Mouse (Mus musculus): ENCODE results near the gene Ntn1.

Gene Ntn1

DNA sequence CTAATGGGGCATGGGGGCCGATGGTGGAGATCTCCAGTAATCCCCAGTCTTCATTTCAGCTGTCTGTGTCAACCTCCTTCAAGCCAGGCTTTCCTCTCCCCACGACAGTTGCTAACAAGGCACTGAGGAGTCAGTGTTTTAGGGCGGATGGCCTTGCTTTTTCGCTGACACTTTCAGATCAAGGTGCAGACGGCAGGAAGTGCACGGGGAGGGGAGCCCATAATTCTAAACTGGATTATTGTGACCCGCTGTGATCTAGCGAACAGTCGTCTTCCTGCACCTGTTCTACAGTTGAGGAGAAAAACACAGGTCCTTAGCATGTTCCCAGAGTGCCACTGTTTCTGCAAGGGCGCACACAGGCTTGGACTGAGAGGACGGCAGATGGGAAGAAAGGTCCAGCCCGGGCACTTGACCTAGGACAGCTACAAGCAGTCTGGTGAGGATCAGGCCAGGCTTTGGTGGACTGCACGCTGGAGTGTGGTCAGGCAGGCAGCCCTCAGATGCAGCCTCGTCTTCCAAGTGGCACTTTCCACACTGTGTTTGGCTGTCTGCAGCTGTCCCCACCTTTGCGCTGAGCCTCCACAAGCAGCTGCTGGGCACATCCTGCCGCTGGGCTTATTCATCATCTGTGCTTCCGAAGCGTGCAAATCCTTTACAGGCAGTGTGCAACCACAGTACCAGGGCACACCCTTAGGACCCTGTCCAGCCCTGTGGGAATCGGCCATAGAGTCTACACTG lies 129.7 kb downstream of the Ntn1 start:
- DNase-seq (ENCODE audit: low spot score in 2 of 2): no peak

DNA sequence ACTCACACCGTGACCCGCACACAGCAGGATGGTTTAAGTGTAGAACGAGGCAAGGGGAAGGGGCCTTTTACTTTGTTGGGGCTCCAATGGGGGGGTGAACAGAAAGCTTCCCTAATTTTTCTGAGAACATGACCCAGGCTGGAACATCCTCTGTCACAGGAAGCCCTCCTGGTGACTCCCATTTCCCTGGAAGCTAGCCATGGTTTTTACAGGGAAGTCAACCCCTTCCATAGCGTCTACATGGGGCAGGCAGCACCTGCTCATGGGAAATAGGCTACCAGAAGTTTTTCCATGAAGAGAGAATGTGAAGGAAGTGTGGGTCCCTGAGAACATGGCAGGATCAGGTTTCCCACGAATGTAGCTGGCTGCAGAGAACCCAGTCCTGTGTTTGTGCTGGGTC lies 136.3 kb downstream of the Ntn1 start:
- no peak for DNase-seq (ENCODE audit: low spot score in 2 of 2)

DNA sequence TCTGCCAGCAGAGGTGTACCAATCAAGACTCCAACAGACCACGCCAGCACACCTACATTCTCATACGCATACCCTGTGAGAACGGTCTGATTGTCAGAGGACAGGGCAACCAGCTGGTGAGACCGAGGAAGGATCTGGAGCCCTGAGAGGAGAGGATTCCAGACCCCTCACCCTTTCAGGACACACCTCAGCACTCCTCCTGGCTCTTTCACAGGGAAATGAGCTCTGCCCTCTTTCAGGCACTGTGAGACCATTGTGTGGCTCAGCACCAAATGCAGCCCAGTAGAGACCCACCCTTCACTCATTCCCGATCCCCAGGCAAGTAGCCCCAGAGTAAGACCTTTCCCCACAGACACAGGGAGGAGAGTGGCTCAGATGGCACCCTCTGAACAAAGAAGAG lies 137.5 kb downstream of the Ntn1 start:
- no peak for DNase-seq (ENCODE audit: low spot score in 2 of 2)

GRCm38 (mm10) chr11:68261162-68261892 lies 139.3 kb downstream of the Ntn1 start:
- DNase-seq (ENCODE audit: low spot score in 2 of 2): no peak

- DNase-seq (ENCODE audit: low spot score in 2 of 2): no peak
Measured at GRCm38 (mm10) chr11:68260399-68260798, 140.2 kb downstream of the Ntn1 start.

- DNase-seq (ENCODE audit: low spot score in 2 of 2): no peak
Measured at GRCm38 (mm10) chr11:68258498-68258897, 142.1 kb downstream of the Ntn1 start.

DNA sequence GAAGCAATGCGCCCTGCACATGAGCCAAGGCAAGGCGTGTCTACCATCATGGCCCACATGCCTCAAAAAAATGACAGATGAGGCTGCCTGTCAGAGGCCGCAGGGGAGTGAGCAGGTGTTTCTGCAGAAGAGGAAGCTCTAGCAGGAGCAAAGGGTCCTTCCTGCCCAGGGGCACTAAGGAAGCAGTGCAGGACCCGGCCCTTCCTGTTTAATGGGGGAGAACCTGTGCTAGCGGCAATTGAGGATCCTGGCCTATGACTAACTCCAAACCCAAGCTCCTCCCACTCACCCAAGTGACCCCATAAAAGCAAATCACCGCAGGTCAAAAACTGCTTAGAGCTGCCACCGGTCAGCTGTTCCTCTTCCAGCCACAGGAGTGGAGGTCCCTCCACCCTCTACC lies 147.1 kb downstream of the Ntn1 start:
- no peak for DNase-seq (ENCODE audit: low spot score in 2 of 2)

GRCm38 (mm10) chr11:68250106-68250505 lies 150.5 kb downstream of the Ntn1 start:
- DNase-seq (ENCODE audit: low spot score in 2 of 2): no peak

- DNase-seq (ENCODE audit: low spot score in 2 of 2): no peak
Measured at GRCm38 (mm10) chr11:68247897-68248296, 152.7 kb downstream of the Ntn1 start.

- DNase-seq (ENCODE audit: low spot score in 2 of 2): no peak
Measured at GRCm38 (mm10) chr11:68244992-68245261, 155.7 kb downstream of the Ntn1 start.

DNA sequence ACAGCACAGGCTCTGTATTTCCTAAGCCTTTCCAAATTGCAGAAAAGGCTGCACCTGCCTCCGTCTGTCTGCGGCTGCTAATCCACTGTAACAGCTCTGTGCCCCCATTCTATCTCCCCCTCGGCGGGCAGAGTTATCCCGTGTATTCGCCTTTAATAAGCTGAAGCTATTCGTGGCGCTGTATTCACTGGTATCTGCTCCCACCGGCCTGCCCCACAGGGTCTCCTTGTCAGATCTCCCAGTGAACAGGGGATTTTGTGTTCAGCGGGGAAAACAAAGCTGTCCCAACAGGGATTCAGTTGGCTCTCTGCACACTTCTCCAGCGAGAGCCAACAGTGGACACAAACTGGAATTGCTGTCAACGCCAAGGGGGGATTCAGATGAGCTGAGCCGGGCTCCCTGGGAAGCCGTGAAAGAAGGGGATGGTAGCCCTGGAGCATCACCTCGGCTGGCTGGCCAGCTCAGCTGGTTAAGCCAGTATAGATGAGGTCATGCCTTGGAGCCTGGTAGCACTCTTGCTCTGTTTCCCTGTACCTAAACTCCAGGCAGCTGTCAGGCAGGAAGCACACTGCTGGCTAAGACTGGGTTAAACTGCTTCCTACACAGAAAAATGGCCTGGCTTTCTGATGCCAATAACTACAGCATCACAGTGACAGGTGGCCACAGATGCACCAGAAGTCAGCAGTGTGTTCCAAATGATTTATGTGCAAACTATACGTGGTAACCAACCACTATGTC lies 156.2 kb downstream of the Ntn1 start:
- no peak for DNase-seq (ENCODE audit: low spot score in 2 of 2)

DNA sequence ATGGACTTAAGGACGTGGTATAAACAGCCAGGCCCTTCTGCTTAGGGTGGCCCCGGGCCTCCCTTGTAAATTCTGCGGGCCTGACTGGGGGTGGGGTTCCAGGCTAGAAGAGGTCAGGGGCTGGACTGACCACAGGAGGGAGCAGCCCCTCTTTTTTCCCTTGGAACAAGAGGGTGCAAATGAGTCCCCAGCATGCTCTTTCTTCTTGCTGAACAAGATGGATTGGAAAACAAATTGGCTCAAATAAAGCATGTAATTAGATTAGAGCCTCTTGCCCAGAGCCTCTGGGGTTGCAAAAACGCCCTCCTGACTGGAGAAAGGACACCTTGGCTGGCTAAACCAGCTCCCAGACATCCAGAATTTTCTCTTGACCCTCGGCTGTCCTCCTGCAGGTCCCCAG lies 160.9 kb downstream of the Ntn1 start:
- DNase-seq (ENCODE audit: low spot score in 2 of 2): no peak

GRCm38 (mm10) chr11:68233469-68233965 lies 167.1 kb downstream of the Ntn1 start:
- DNase-seq (ENCODE audit: low spot score in 2 of 2): no peak

GRCm38 (mm10) chr11:68231558-68231957 lies 169.1 kb downstream of the Ntn1 start:
- DNase-seq (ENCODE audit: low spot score in 2 of 2): no peak

DNA sequence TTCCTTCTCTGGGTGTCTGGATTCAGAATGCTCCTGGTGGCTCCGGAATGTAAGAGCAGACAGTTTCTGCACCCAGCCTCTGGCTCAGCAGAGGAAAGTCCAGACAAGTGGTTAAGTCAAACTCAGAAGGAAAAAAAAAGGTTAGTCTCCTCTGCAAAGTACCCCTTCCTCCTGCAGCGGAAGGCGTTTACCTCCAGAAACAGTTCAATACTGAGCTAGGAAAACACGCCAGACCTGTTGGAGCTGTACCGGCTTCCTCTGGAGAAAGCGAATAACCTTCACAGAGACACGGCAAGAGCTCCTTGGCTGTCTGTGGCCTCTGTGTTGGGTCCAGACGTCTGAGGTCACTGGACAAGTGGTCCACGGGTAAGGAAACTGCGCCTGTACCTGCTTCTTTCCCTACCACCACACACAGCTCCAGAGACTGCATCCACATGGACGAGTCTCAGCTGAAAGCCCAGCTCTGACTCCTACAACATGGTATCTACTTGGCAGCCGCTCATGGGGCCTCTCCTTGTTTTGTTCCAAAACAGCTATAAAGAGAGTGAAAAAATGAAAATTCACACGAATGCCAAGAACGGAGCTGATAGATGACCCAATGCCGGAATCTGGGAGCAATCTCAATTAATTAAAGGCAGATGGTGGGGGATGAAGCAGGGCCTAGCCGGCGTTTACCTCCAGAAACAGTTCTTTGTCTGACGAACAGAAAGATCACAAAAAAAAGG lies 171.5 kb downstream of the Ntn1 start:
- DNase-seq (ENCODE audit: low spot score in 2 of 2): no peak

DNA sequence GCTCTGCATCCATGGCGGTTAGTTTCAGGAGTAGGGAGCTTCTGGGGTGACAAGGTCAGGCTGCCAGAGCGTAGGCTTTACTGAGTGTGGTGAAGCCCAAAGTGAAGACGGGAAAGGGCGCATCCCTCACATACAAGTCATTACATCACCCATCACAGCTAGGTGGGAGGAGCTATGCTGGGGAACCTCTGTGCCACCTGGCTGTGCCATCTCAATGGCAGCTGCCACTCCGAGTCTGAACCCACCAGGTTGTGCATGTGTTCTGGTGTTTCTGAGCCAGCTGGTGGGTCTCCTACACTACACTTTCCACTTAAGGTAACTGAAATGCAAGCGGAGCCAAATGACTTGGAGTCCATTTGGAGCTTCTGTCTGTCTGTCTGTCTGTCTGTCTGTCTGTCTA lies 172.8 kb downstream of the Ntn1 start:
- no peak for DNase-seq (ENCODE audit: low spot score in 2 of 2)

DNA sequence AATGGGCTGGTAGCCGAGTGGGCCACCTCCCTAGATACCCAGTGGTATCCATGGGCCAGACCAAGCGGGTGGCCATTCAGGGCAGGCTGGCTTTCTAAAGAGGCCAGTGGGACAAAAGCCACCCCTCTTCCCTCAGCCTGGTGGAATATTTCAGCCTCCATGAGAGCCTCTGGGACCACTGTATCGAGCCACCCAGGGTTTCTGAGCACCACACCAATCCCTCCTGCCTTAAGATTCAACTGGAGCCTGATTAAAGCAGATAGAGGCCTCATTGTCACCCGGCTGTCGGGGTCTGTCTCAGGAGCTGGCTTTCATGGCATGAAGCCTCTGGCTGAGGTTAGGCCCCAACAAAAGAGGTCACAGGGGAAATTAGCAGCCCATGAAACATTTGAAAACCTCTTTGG lies 174.0 kb downstream of the Ntn1 start:
- no peak for DNase-seq (ENCODE audit: low spot score in 2 of 2)

- DNase-seq (ENCODE audit: low spot score in 2 of 2): no peak
Measured at GRCm38 (mm10) chr11:68223143-68223542, 177.5 kb downstream of the Ntn1 start.

DNA sequence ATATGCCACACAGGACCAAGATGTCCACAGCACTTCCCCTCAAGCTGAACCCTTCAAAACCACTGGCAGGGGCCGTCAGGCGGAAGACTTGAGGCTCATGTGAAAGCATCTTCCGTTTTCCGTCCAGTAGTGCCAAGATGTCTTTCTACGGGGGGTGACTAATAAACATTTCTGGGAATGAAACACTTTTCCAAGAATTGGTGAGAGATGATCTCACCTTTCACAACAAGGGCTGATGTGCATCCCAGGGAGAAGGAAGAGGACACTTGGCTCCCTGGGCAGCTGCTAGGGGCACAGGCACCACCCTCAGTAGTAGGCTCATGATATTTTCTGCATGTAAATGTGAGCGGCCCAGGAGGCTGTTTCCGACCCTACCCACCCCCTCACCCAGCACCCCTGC lies 178.4 kb downstream of the Ntn1 start:
- no peak for DNase-seq (ENCODE audit: low spot score in 2 of 2)

DNA sequence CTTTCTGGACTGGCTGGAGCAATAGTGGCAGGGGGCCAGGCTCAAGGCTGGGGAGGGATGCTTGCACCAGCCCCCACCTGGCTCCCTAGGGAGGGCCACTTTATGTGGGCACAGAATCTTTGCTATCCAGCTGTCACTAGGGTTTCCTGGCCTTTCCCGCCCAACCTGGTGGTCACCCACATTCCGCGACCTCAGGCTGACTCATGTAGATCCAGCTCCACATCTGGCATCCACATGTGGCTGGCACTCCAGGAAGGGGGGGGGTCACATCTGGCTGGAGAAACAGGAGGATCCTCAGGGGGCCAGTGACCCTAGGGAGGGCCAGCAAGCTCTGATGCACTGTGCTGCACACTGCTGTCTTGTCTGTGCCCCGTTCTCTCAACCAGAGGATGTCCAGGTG lies 179.9 kb downstream of the Ntn1 start:
- no peak for DNase-seq (ENCODE audit: low spot score in 2 of 2)

GRCm38 (mm10) chr11:68216041-68216440 lies 184.6 kb downstream of the Ntn1 start:
- DNase-seq (ENCODE audit: low spot score in 2 of 2): no peak

Measured in spleen, postnatal 4 days (tissue).